32 mouse cellular contexts compared by ENCODE assay signal in the genomic region with DNA sequence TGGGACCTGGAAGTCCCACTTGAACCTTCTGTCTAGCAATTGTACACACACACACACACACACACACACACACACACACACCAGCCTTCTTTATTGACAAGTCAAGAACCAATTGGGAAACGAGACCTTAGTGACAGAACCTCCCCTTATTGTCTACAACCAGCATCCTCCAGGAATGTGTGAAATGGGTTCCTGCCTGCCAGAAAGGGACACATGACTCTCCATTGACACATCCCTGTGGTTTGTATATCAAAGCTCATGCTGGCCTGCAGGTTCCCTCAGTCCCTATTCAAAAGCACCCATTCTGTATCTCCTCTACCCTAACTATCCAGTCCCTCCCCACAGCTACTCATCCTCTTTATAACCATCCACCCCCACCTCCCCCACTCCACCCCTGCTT.
"Had no signal": no experiment of that assay in that cellular context is flagged by ENCODE, and none has a peak within 500 bp of the region (broad histone marks: within the 10 kb centered on the region; RNA-seq: fewer than 3 reads in every experiment).

No protein-coding gene starts in this region.

- H3K4me3 ChIP-seq: limb, embryonic 10.5 days; limb, embryonic 12.5 days; limb, embryonic 13.5 days; limb, embryonic 15.5 days; liver, embryonic 12.5 days; liver, embryonic 13.5 days; liver, embryonic 15.5 days; lung, embryonic 15.5 days; megakaryocyte, embryonic 14.5 days; midbrain, embryonic 10.5 days; midbrain, embryonic 12.5 days; midbrain, embryonic 13.5 days; midbrain, embryonic 15.5 days; myocyte; neural tube, embryonic 12.5 days had no signal

- H3K36me3 ChIP-seq: limb, embryonic 10.5 days; limb, embryonic 12.5 days; limb, embryonic 13.5 days; limb, embryonic 15.5 days; liver, embryonic 12.5 days; liver, embryonic 13.5 days; liver, embryonic 15.5 days; lung, embryonic 15.5 days; midbrain, embryonic 10.5 days; midbrain, embryonic 12.5 days; midbrain, embryonic 13.5 days; midbrain, embryonic 15.5 days; neural tube, embryonic 12.5 days had no signal

- H3K27ac ChIP-seq: limb, embryonic 10.5 days; limb, embryonic 12.5 days; limb, embryonic 13.5 days; limb, embryonic 15.5 days; liver, embryonic 12.5 days; liver, embryonic 13.5 days; liver, embryonic 14.5 days; liver, embryonic 15.5 days; lung, embryonic 15.5 days; macrophage; midbrain, embryonic 10.5 days; midbrain, embryonic 12.5 days; midbrain, embryonic 13.5 days; midbrain, embryonic 15.5 days; neural tube, embryonic 12.5 days had no signal

- ATAC-seq: liver, embryonic 12.5 days; liver, postnatal 0 days; lung, postnatal 0 days; midbrain, embryonic 13.5 days; midbrain, embryonic 15.5 days; midbrain, embryonic 16.5 days had no signal

- H3K4me2 ChIP-seq: limb, embryonic 12.5 days; limb, embryonic 13.5 days; limb, embryonic 15.5 days; liver, embryonic 11.5 days; liver, embryonic 12.5 days; liver, embryonic 13.5 days; liver, embryonic 15.5 days; lung, embryonic 14.5 days; lung, embryonic 15.5 days; midbrain, embryonic 11.5 days; midbrain, embryonic 12.5 days; midbrain, embryonic 13.5 days; midbrain, embryonic 15.5 days; neural tube, embryonic 12.5 days had no signal

- DNase-seq: left cerebral cortex, postnatal 4 days; liver; liver, embryonic 13.5 days; liver, postnatal 0 days; lung, adult 18-20 months; lung, adult 2 months; lung, embryonic 14.5 days; lung, postnatal 10 days; lung, postnatal 14 days; lung, postnatal 36 days; lung, postnatal 4 days; midbrain, embryonic 14.5 days had no signal

- H3K9me3 ChIP-seq: limb, embryonic 10.5 days; limb, embryonic 12.5 days; limb, embryonic 13.5 days; limb, embryonic 15.5 days; liver, embryonic 12.5 days; liver, embryonic 13.5 days; liver, embryonic 15.5 days; lung, embryonic 15.5 days; midbrain, embryonic 10.5 days; midbrain, embryonic 12.5 days; midbrain, embryonic 13.5 days; midbrain, embryonic 15.5 days; neural tube, embryonic 12.5 days had no signal

- H3K9ac ChIP-seq: limb, embryonic 12.5 days; limb, embryonic 13.5 days; limb, embryonic 15.5 days; liver, embryonic 12.5 days; liver, embryonic 13.5 days; liver, embryonic 14.5 days; liver, embryonic 15.5 days; liver, postnatal 0 days; lung, embryonic 14.5 days; lung, embryonic 15.5 days; midbrain, embryonic 12.5 days; midbrain, embryonic 13.5 days; midbrain, embryonic 15.5 days; neural tube, embryonic 12.5 days had no signal

- H3K27me3 ChIP-seq: liver, embryonic 12.5 days; liver, embryonic 13.5 days; liver, embryonic 15.5 days; lung, embryonic 15.5 days; midbrain, embryonic 12.5 days; midbrain, embryonic 13.5 days; midbrain, embryonic 15.5 days; neural tube, embryonic 12.5 days had no signal
